Mouse (Mus musculus): Measurements from ENCODE around the gene Shank2. TPM values are rescaled to one million over a fixed set of nuclear protein-coding genes. Genes with fewer than 3 reads are reported as not detected.

Gene Shank2
- total and polyA plus RNA-seq, 2 experiments from 2014 or later: 0.19 to 0.95 TPM

- Histone ChIP-seq H3K9me3 (replicated peaks; ENCODE audit: control insufficient read depth, low read length) (no peaks in the 10 kb centered on the region), H3K27ac (ENCODE audit: low read depth) (no peak overlapping the region), H3K4me3 (ENCODE audit: low read depth, low read length) (no peak overlapping the region), H3K4me2 (ENCODE audit: low read depth, low read length) (no peak overlapping the region), H3K27me3 (ENCODE audit: control insufficient read depth, insufficient read depth, low read length) (no peaks in the 10 kb centered on the region), H3K36me3 (replicated peaks; ENCODE audit: control insufficient read depth, insufficient read depth, low read length) (no peaks in the 10 kb centered on the region), H3K4me1 (ENCODE audit: control insufficient read depth, insufficient read depth) (no peaks in the 10 kb centered on the region), H3K9ac (replicated peaks; ENCODE audit: low read depth, low read length) (no peak overlapping the region)
- 85% methylated on average over 6 of the region's 6 CpGs for WGBS
- DNase-seq (ENCODE audit: low spot score) (no peak), ATAC-seq (ENCODE audit: insufficient read depth, low read depth) (no peak)
- TF ChIP-seq CTCF (IDR thresholded peaks at IDR 0.05; ENCODE audit: low read depth) (no peak), EP300 (IDR thresholded peaks at IDR 0.05; ENCODE audit: low read depth) (no peak)
Measured at GRCm38 (mm10) chr7:144387537-144387936, 385.8 kb downstream of the Shank2 start.

GRCm38 (mm10) chr7:144389704-144390103 lies 388.0 kb downstream of the Shank2 start:
- H3K4me3 ChIP-seq (ENCODE audit: low read depth, low read length): no peak overlapping the region
- H3K9ac ChIP-seq (replicated peaks; ENCODE audit: low read depth, low read length): no peak overlapping the region
- H3K9me3 ChIP-seq (replicated peaks; ENCODE audit: control insufficient read depth, low read length): no peaks in the 10 kb centered on the region
- no peak for TF ChIP-seq EP300 (IDR thresholded peaks at IDR 0.05; ENCODE audit: low read depth)
- TF ChIP-seq CTCF (IDR thresholded peaks at IDR 0.05; ENCODE audit: low read depth): no peak
- DNase-seq (ENCODE audit: low spot score) (no peak), ATAC-seq (ENCODE audit: insufficient read depth, low read depth) (no peak)
- H3K4me1 ChIP-seq (ENCODE audit: control insufficient read depth, insufficient read depth): no peaks in the 10 kb centered on the region
- H3K27ac ChIP-seq (ENCODE audit: low read depth): no peak overlapping the region
- H3K36me3 ChIP-seq (replicated peaks; ENCODE audit: control insufficient read depth, insufficient read depth, low read length): no peaks in the 10 kb centered on the region
- no peak overlapping the region for H3K4me2 ChIP-seq (ENCODE audit: low read depth, low read length)
- H3K27me3 ChIP-seq (ENCODE audit: control insufficient read depth, insufficient read depth, low read length): no peaks in the 10 kb centered on the region
- WGBS: 79% methylated on average over 2 of the region's 2 CpGs

GRCm38 (mm10) chr7:144390676-144391075 lies 388.9 kb downstream of the Shank2 start:
- H3K27me3 ChIP-seq (ENCODE audit: control insufficient read depth, insufficient read depth, low read length): no peaks in the 10 kb centered on the region
- ATAC-seq (ENCODE audit: insufficient read depth, low read depth) (no peak), DNase-seq (ENCODE audit: low spot score) (no peak)
- no peaks in the 10 kb centered on the region for H3K36me3 ChIP-seq (replicated peaks; ENCODE audit: control insufficient read depth, insufficient read depth, low read length)
- TF ChIP-seq EP300 (IDR thresholded peaks at IDR 0.05; ENCODE audit: low read depth) (no peak), CTCF (IDR thresholded peaks at IDR 0.05; ENCODE audit: low read depth) (no peak)
- H3K4me2 ChIP-seq (ENCODE audit: low read depth, low read length): no peak overlapping the region
- no peak overlapping the region for H3K9ac ChIP-seq (replicated peaks; ENCODE audit: low read depth, low read length)
- WGBS: 62% methylated on average over 8 of the region's 8 CpGs
- no peaks in the 10 kb centered on the region for H3K4me1 ChIP-seq (ENCODE audit: control insufficient read depth, insufficient read depth)
- no peak overlapping the region for H3K4me3 ChIP-seq (ENCODE audit: low read depth, low read length)
- H3K9me3 ChIP-seq (replicated peaks; ENCODE audit: control insufficient read depth, low read length): no peaks in the 10 kb centered on the region
- H3K27ac ChIP-seq (ENCODE audit: low read depth): no peak overlapping the region

- no peaks in the 10 kb centered on the region for H3K4me1 ChIP-seq (ENCODE audit: control insufficient read depth, insufficient read depth)
- TF ChIP-seq EP300 (IDR thresholded peaks at IDR 0.05; ENCODE audit: low read depth) (no peak), CTCF (IDR thresholded peaks at IDR 0.05; ENCODE audit: low read depth) (no peak)
- H3K4me2 ChIP-seq (ENCODE audit: low read depth, low read length): no peak overlapping the region
- H3K36me3 ChIP-seq (replicated peaks; ENCODE audit: control insufficient read depth, insufficient read depth, low read length): no peaks in the 10 kb centered on the region
- no peak overlapping the region for H3K9ac ChIP-seq (replicated peaks; ENCODE audit: low read depth, low read length)
- H3K4me3 ChIP-seq (ENCODE audit: low read depth, low read length): no peak overlapping the region
- H3K9me3 ChIP-seq (replicated peaks; ENCODE audit: control insufficient read depth, low read length): no peaks in the 10 kb centered on the region
- H3K27ac ChIP-seq (ENCODE audit: low read depth): no peak overlapping the region
- no peak for DNase-seq (ENCODE audit: low spot score)
- WGBS: 77% methylated on average over 6 of the region's 6 CpGs
- ATAC-seq (ENCODE audit: insufficient read depth, low read depth): no peak
- H3K27me3 ChIP-seq (ENCODE audit: control insufficient read depth, insufficient read depth, low read length): no peaks in the 10 kb centered on the region
Measured at GRCm38 (mm10) chr7:144391727-144392126, 390.0 kb downstream of the Shank2 start.

GRCm38 (mm10) chr7:144402492-144402891 lies 400.8 kb downstream of the Shank2 start:
- ATAC-seq (ENCODE audit: insufficient read depth, low read depth) (no peak), DNase-seq (ENCODE audit: low spot score) (no peak)
- Histone ChIP-seq H3K9ac (replicated peaks; ENCODE audit: low read depth, low read length) (no peak overlapping the region), H3K27ac (ENCODE audit: low read depth) (no peak overlapping the region), H3K4me1 (ENCODE audit: control insufficient read depth, insufficient read depth) (no peaks in the 10 kb centered on the region), H3K4me3 (ENCODE audit: low read depth, low read length) (no peak overlapping the region), H3K4me2 (ENCODE audit: low read depth, low read length) (no peak overlapping the region), H3K9me3 (replicated peaks; ENCODE audit: control insufficient read depth, low read length) (no peaks in the 10 kb centered on the region), H3K27me3 (ENCODE audit: control insufficient read depth, insufficient read depth, low read length) (no peaks in the 10 kb centered on the region), H3K36me3 (replicated peaks; ENCODE audit: control insufficient read depth, insufficient read depth, low read length) (no peaks in the 10 kb centered on the region)
- TF ChIP-seq EP300 (IDR thresholded peaks at IDR 0.05; ENCODE audit: low read depth): no peak
- no peak for TF ChIP-seq CTCF (IDR thresholded peaks at IDR 0.05; ENCODE audit: low read depth)
- WGBS: 65% methylated on average over 4 of the region's 4 CpGs

- H3K27ac ChIP-seq (ENCODE audit: low read depth): no peak overlapping the region
- H3K36me3 ChIP-seq (replicated peaks; ENCODE audit: control insufficient read depth, insufficient read depth, low read length): no peaks in the 10 kb centered on the region
- WGBS: 20% methylated on average over 4 of the region's 4 CpGs
- no peak overlapping the region for H3K4me3 ChIP-seq (ENCODE audit: low read depth, low read length)
- no peak overlapping the region for H3K9ac ChIP-seq (replicated peaks; ENCODE audit: low read depth, low read length)
- H3K4me1 ChIP-seq (ENCODE audit: control insufficient read depth, insufficient read depth): no peaks in the 10 kb centered on the region
- TF ChIP-seq CTCF (IDR thresholded peaks at IDR 0.05; ENCODE audit: low read depth) (no peak), EP300 (IDR thresholded peaks at IDR 0.05; ENCODE audit: low read depth) (no peak)
- no peak for ATAC-seq (ENCODE audit: insufficient read depth, low read depth)
- peaks cover 7% of the 10 kb centered on the region; the same call in 1 of the 2 replicates for H3K27me3 ChIP-seq (ENCODE audit: control insufficient read depth, insufficient read depth, low read length)
- H3K9me3 ChIP-seq (replicated peaks; ENCODE audit: control insufficient read depth, low read length): no peaks in the 10 kb centered on the region
- DNase-seq (ENCODE audit: low spot score): no peak
- no peak overlapping the region for H3K4me2 ChIP-seq (ENCODE audit: low read depth, low read length)
Measured at GRCm38 (mm10) chr7:144407675-144408074, 405.9 kb downstream of the Shank2 start.
